Mouse (Mus musculus) hindbrain, postnatal 0 days (tissue): ENCODE measurements at regions not wholly inside any gene's neighbourhood (a gene's known extent, or its start where the extent isn't known, plus 50 kb on each side); places are given as distances from the start of the nearest gene placed in this dataset.

Experiments
- ATAC-seq: fragments of 200-750 bp; cut with Nextera tagmentation; 2 replicates; pipeline ENCODE4 v1.8.0; 2017; ENCODE audit warnings: mild to moderate bottlenecking, moderate TSS enrichment, moderate library complexity
- DNase-seq: peaks from one replicate; pipeline ENCODE4 v3.0.0-alpha.2; 2015; ENCODE audit warnings: low spot score
- H3K27ac ChIP-seq: fragments of 300-500 bp; sonication (generic); 2 replicates; pipeline ENCODE4 v1.5.1; 2014; ENCODE audit warnings: mild to moderate bottlenecking
- H3K27me3 ChIP-seq: fragments of 300-500 bp; sonication (generic); 2 replicates; pipeline ENCODE4 v1.6.1; 2014; ENCODE audit warnings: low read length, mixed read lengths; ENCODE audit not compliant: insufficient read depth
- H3K36me3 ChIP-seq: fragments of 300-500 bp; sonication (generic); 2 replicates; pipeline ENCODE4 v1.6.1; 2014; ENCODE audit warnings: low read length, mixed read lengths; ENCODE audit not compliant: insufficient read depth
- H3K4me1 ChIP-seq: fragments of 300-500 bp; sonication (generic); 2 replicates; pipeline ENCODE4 v1.6.1; 2014; ENCODE audit warnings: antibody characterized with exemption, low read length, mixed read lengths; ENCODE audit not compliant: insufficient read depth
- H3K4me2 ChIP-seq: fragments of 300-500 bp; sonication (generic); 2 replicates; pipeline ENCODE4 v1.6.1; 2014; ENCODE audit warnings: low read depth, mild to moderate bottlenecking, low read length, moderate library complexity, mixed read lengths
- H3K4me3 ChIP-seq: fragments of 300-500 bp; sonication (generic); 2 replicates; pipeline ENCODE4 v1.5.1; 2014; ENCODE audit warnings: low read length
- H3K9ac ChIP-seq: fragments of 300-500 bp; sonication (generic); replicated peaks from 2 replicates; pipeline ENCODE4 v1.6.1; 2014; ENCODE audit warnings: mild to moderate bottlenecking, low read length, moderate library complexity, mixed read lengths
- H3K9me3 ChIP-seq: fragments of 300-500 bp; sonication (generic); 2 replicates; pipeline ENCODE4 v1.6.1; 2016; ENCODE audit warnings: low read length, mixed read lengths
- CTCF ChIP-seq: IDR thresholded peaks from 2 replicates; pipeline ENCODE4 v1.5.1; 2016; ENCODE audit warnings: antibody characterized with exemption, control low read depth, low read depth
- WGBS: fragments of 180-500 bp; shearing (Covaris S2); extraction: QIAGEN DNeasy Blood & Tissue Kit; methylation state at CpG from one replicate; pipeline ENCODE4 v1.1.7; 2014; 5-methylcytosine and 5-hydroxymethylcytosine counted together
- microRNA-seq, 2 experiments: library from miRNA; unstranded; fragments of <30 nt; microRNA quantifications; one replicate each; pipeline ENCODE4; 2016

GRCm38 (mm10) chr17:45169257-45169994, 264.1 kb downstream of the Cdc5l start:
- WGBS = 54% methylated on average over 9 of the region's 10 CpGs
- Histone ChIP-seq H3K4me3 (no peak overlapping the region), H3K4me2 (no peak overlapping the region), H3K9me3 (no peaks in the 10 kb centered on the region), H3K36me3 (no peaks in the 10 kb centered on the region), H3K4me1 (no peaks in the 10 kb centered on the region), H3K27ac (no peak overlapping the region), H3K27me3 (no peaks in the 10 kb centered on the region), H3K9ac (no peak overlapping the region)
- no peak for TF ChIP-seq CTCF
- DNase-seq (no peak), ATAC-seq (peak; percentile 30; the same call in 1 of the 2 replicates)

Small RNA genes in the stretch of these regions (microRNA-seq; reads per million reads assigned to microRNA genes)
- gene Gm24979 = 0 reads per million in 2 experiments
